Mouse (Mus musculus): Measurements from ENCODE around the gene Tmem50b.

DNA sequence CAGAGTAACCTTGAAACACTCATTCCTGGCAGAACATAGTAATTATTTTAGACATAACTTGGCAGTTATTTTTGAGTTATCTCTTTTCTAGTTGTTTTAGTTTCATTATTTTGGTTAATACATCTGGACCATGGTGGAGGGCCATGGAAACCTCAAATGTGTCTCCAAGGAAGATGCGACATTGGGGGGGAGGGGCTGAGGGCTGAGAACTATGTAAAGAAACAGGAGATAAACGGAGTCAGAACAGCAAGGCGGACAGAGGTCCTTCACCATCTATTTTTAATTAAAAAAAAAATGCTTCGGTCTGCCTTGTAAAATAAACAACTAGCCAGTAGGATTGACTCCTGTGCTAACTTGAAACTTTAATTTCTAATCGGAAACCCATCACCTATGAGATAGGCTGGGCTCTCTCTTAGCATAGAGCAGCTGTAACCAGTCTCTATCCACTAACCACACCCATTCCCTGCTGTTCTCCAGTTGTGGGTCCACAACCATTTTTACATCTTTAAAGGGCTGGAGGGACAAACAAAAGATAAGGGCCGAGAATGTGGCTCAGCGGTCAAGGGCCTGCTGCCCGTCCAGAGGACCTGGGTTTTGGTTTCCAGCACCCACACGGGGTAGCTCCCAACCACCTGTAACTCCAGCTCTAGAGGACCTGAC is 32.2 kb downstream of the Tmem50b start:
- TF ChIP-seq POLR2A (IDR thresholded peaks at IDR 0.05; ENCODE audit: borderline replicate concordance, extremely low read depth, insufficient read depth, insufficient read length, poor library complexity, severe bottlenecking) (no peak), CTCF (IDR thresholded peaks at IDR 0.05; ENCODE audit: borderline replicate concordance, extremely low read depth, insufficient read depth, insufficient read length) (no peak)

All from brain, embryonic 14.5 days (tissue).